Mouse (Mus musculus) kidney, embryonic 16.5 days (tissue): ENCODE measurements around the gene Olfr51. TPM values are rescaled to one million over a fixed set of nuclear protein-coding genes. Genes with fewer than 3 reads are reported as not detected.

Experiments
- polyA plus RNA-seq: library from polyadenylated mRNA; unstranded; fragments of >200 nt; fragmentation: Nextera tagmentation; extraction: Ambion mirVana; gene quantifications from 2 replicates; pipeline ENCODE4 v1.2.1, GENCODE M21; 2015

Olfr51 gene
- polyA plus RNA-seq, 1 experiment from 2014 or later: not detected

Other genes with a start within 250 kb of the Olfr51 start
- 27.6 and 29.3 TPM in 2 replicates for gene Zfp354c, start 175.9 kb upstream of the Olfr51 start, polyA plus RNA-seq
- gene Zfp879, start 162.0 kb upstream of the Olfr51 start, polyA plus RNA-seq: 0.72 and 1.0 TPM in 2 replicates
- gene Grm6, start 152.9 kb upstream of the Olfr51 start, polyA plus RNA-seq: 0.10 TPM in 1 of 2 replicates, not detected in the other
- 8.6 and 9.6 TPM in 2 replicates for gene Zfp454, start 115.9 kb upstream of the Olfr51 start, polyA plus RNA-seq
- gene Zfp2, start 87.4 kb upstream of the Olfr51 start, polyA plus RNA-seq: 15.4 and 18.2 TPM in 2 replicates
- gene Zfp354b, start 72.0 kb upstream of the Olfr51 start, polyA plus RNA-seq: 1.7 and 1.9 TPM in 2 replicates
- not detected in 2 replicates for gene 4933414I15Rik, start 59.8 kb upstream of the Olfr51 start, polyA plus RNA-seq
- not detected in 2 replicates for gene Prop1, start 49.8 kb upstream of the Olfr51 start, polyA plus RNA-seq
- gene Olfr1378, start 37.1 kb upstream of the Olfr51 start, polyA plus RNA-seq: not detected in 2 replicates
- not detected in 2 replicates for gene Olfr1377, start 21.6 kb upstream of the Olfr51 start, polyA plus RNA-seq
- not detected in 2 replicates for gene Olfr54, start 10.6 kb downstream of the Olfr51 start, polyA plus RNA-seq
- gene Olfr1375, start 44.5 kb downstream of the Olfr51 start, polyA plus RNA-seq: not detected in 2 replicates
- 13.5 and 14.2 TPM in 2 replicates for gene Zfp354a, start 55.7 kb downstream of the Olfr51 start, polyA plus RNA-seq
- gene Gm12569, start 216.9 kb downstream of the Olfr51 start, polyA plus RNA-seq: not detected in 2 replicates